Mouse (Mus musculus) layer of hippocampus, postnatal 10 days (tissue): ENCODE results near the gene Cldn9. TPM values are rescaled to one million over a fixed set of nuclear protein-coding genes. Genes with fewer than 3 reads are reported as not detected.

ENCODE experiments used
- DNase-seq, 2 experiments: peaks; one replicate each; pipeline ENCODE4 v3.0.0; 2021; ENCODE audit warnings: low spot score in 2 of 2
- total RNA-seq, 2 experiments: library from RNA; stranded (reverse); gene quantifications; 2 replicates each; pipeline ENCODE4 v1.2.3; 2021

Gene Cldn9
- total RNA-seq, 2 experiments from 2014 or later, result 0.57 TPM; not detected in 1

- DNase-seq, result no peak
Observed at GRCm38 (mm10) chr17:23653324-23653723, 30.5 kb downstream of the Cldn9 start.

- DNase-seq, result no peak
Observed at GRCm38 (mm10) chr17:23651363-23651762, 32.5 kb downstream of the Cldn9 start.

- DNase-seq, result no peak
Observed at GRCm38 (mm10) chr17:23645894-23646293, 37.9 kb downstream of the Cldn9 start.

- no peak for DNase-seq
Observed at GRCm38 (mm10) chr17:23644613-23645495, 39.0 kb downstream of the Cldn9 start, which contains the start of gene Mmp25. Mmp25 (minus strand) TSS chr17:23645277.

Other genes with a start within 250 kb of the Cldn9 start
- gene Vmn2r117, start 204.3 kb downstream of the Cldn9 start, total RNA-seq, result not detected
- 1 to 10 TPM; 6.4 to 7.2 TPM for gene Zfp213, start 119.8 kb downstream of the Cldn9 start, total RNA-seq
- gene Zfp13, start 84.5 kb downstream of the Cldn9 start, total RNA-seq, result 10 to 100 TPM; 25.7 to 30.0 TPM
- gene Zscan10, start 83.2 kb downstream of the Cldn9 start, total RNA-seq, result not detected
- gene Mmp25, start 38.7 kb downstream of the Cldn9 start, total RNA-seq, result 1 to 10 TPM; 1.2 to 1.6 TPM
- gene Bicdl2, start 23.5 kb downstream of the Cldn9 start, total RNA-seq, result not detected
- gene Hcfc1r1, start 10.4 kb downstream of the Cldn9 start, total RNA-seq, result 100 to 1,000 TPM; 137 to 148 TPM
- 10 to 100 TPM; 11.4 to 12.9 TPM for gene Thoc6, start 10.1 kb downstream of the Cldn9 start, total RNA-seq
- 1 to 10 TPM; 6.8 to 7.2 TPM for gene Tnfrsf12a, start 6.6 kb downstream of the Cldn9 start, total RNA-seq
- under 1 TPM; 0.22 to 0.25 TPM for gene Cldn6, start 4.8 kb downstream of the Cldn9 start, total RNA-seq
- gene 1520401A03Rik, start 38.8 kb upstream of the Cldn9 start, total RNA-seq, result under 1 TPM; 0.13 to 0.62 TPM
- 1 to 10 TPM; 6.7 to 8.3 TPM for gene Pkmyt1, start 42.3 kb upstream of the Cldn9 start, total RNA-seq
- gene Paqr4, start 56.8 kb upstream of the Cldn9 start, total RNA-seq, result 10 to 100 TPM; 51.8 to 53.1 TPM
- under 1 TPM; 0.20 to 0.27 TPM for gene Kremen2, start 61.8 kb upstream of the Cldn9 start, total RNA-seq
- 100 to 1,000 TPM; 121 to 123 TPM for gene Flywch1, start 87.6 kb upstream of the Cldn9 start, total RNA-seq
- gene Flywch2, start 102.1 kb upstream of the Cldn9 start, total RNA-seq, result 10 to 100 TPM; 26.7 to 27.3 TPM
- gene Srrm2, start 106.5 kb upstream of the Cldn9 start, total RNA-seq, result 100 to 1,000 TPM; 516 to 611 TPM
- gene Elob, start 145.1 kb upstream of the Cldn9 start, total RNA-seq, result 100 to 1,000 TPM; 402 to 410 TPM
- not detected for gene Prss33, start 152.0 kb upstream of the Cldn9 start, total RNA-seq
- gene Prss32, start 159.8 kb upstream of the Cldn9 start, total RNA-seq, result under 1 TPM; 0.21 to 0.45 TPM
- gene Prss41, start 160.1 kb upstream of the Cldn9 start, total RNA-seq, result 1 to 10 TPM; 2.2 to 3.1 TPM
- not detected for gene Prss21, start 184.0 kb upstream of the Cldn9 start, total RNA-seq
- gene Dcpp1, start 196.8 kb upstream of the Cldn9 start, total RNA-seq, result not detected
- gene Dcpp2, start 196.9 kb upstream of the Cldn9 start, total RNA-seq, result not detected
- gene Dcpp3, start 233.4 kb upstream of the Cldn9 start, total RNA-seq, result not detected